Comparison of ENCODE assay signal across 12 mouse cellular contexts in the genomic region with DNA sequence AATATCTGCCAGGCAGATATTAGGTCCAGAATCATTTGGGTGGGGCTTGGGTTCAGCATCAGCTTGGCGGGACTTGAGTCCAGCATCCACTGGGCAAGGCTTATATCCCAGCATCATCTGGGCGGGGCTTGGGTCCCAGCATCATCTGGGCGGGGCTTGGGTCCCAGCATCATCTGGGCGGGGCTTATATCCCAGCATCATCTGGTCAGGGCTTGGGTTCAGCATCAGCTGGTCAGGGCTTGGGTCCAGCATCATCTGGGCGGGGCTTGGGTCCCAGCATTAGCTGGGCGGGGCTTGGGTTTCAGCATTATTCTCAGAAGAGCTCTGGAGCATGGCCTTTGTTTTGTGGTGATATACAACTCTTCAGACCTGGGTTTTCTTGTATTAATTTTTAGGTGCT.
"Had no signal": no experiment of that assay in that cellular context is flagged by ENCODE, and none has a peak within 500 bp of the region (broad histone marks: within the 10 kb centered on the region; RNA-seq: fewer than 3 reads in every experiment).

No protein-coding gene starts in this region.

- H3K27ac ChIP-seq: kidney, embryonic 15.5 days; limb, embryonic 15.5 days; liver, embryonic 12.5 days; neural tube, embryonic 15.5 days had no signal

- H3K4me2 ChIP-seq: kidney, embryonic 15.5 days; limb, embryonic 15.5 days; liver, embryonic 12.5 days; lung, embryonic 14.5 days; neural tube, embryonic 15.5 days had no signal

- H3K4me3 ChIP-seq: kidney, embryonic 15.5 days; limb, embryonic 15.5 days; liver, embryonic 12.5 days; myocyte; neural tube, embryonic 15.5 days had no signal

- H3K9ac ChIP-seq: kidney, embryonic 15.5 days; limb, embryonic 15.5 days; liver, embryonic 12.5 days; lung, embryonic 14.5 days; neural tube, embryonic 15.5 days had no signal

- H3K27me3 ChIP-seq: limb, embryonic 15.5 days; neural tube, embryonic 15.5 days had no signal

- DNase-seq: kidney, adult 2 months; kidney, postnatal 14 days; lung, embryonic 14.5 days; lung, postnatal 14 days; right cerebral cortex, postnatal 4 days; spleen, adult 18-20 months; thymus, postnatal 4 days had no signal

- ATAC-seq: liver, embryonic 12.5 days had no signal

- H3K9me3 ChIP-seq: kidney, embryonic 15.5 days; limb, embryonic 15.5 days; liver, embryonic 12.5 days; neural tube, embryonic 15.5 days had no signal

- H3K36me3 ChIP-seq: kidney, embryonic 15.5 days; limb, embryonic 15.5 days; liver, embryonic 12.5 days; neural tube, embryonic 15.5 days had no signal
